Mouse (Mus musculus): ENCODE results near the gene Xbp1.

DNA sequence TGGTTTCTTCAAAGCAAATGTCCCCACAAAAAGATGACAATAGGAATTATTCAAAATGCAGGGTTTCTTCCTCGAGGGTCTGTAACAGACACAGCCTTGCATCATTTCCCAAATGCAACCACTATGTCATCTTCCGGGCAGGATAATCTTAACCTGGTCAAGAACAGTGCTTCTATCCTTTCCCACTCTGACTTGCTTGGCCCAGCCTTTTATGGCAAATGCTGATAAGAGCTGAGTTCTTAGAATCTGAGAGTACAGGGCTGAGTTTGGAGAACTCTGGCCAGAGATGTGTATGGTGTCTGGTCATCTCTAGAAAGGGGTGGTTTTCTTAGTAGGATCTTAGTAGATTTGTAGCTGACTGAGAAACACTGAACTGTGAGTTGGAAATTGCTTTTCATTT lies 53.4 kb downstream of the Xbp1 start:
- TF ChIP-seq CTCF (IDR thresholded peaks at IDR 0.05; ENCODE audit: low read depth, low read length) (no peak), EP300 (IDR thresholded peaks at IDR 0.05; ENCODE audit: insufficient read depth, low read depth, low read length) (no peak), POLR2A (IDR thresholded peaks at IDR 0.05; ENCODE audit: insufficient read depth, low read length) (no peak)
